Mouse (Mus musculus): Measurements from ENCODE around the gene Hsph1.

The Hsph1 gene

DNA sequence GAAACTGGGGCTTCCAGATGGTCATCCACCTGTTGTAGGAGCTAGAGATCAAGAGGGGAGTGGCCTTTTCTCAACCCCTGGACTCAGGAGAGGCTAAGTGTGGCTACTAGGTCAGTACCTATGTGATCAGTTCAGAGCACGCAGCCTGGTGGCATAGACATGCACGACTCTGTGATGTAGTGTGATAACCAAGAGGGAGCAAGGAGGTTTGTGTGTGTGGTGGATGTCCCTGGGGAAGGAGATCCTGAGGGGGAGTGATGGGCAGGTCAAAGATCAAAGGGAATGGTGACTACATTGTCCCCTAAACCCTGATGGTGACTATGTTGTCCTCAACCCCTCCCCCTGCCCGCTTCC is 24.0 kb downstream of the Hsph1 start:
- no peak overlapping the region for H3K4me3 ChIP-seq (replicated peaks; ENCODE audit: low read length)
- TF ChIP-seq POU5F1 (IDR thresholded peaks at IDR 0.05; ENCODE audit: borderline replicate concordance, low read length): no peak
- TF ChIP-seq NANOG (IDR thresholded peaks at IDR 0.05; ENCODE audit: borderline replicate concordance, low read length): no peak
- TF ChIP-seq CTCF (conservative IDR thresholded peaks at IDR 0.05; ENCODE audit: low read length): no peak
- peaks cover 35% of the 10 kb centered on the region for H3K36me3 ChIP-seq (ENCODE audit: insufficient read depth, low read length)
- H3K27me3 ChIP-seq (ENCODE audit: insufficient read depth, low read length): no peaks in the 10 kb centered on the region; the same call in 1 of the 2 replicates
- H3K4me1 ChIP-seq (replicated peaks; ENCODE audit: low read depth, low read length): peaks cover 39% of the 10 kb centered on the region
- no peaks in the 10 kb centered on the region for H3K9me3 ChIP-seq (ENCODE audit: low read length)

DNA sequence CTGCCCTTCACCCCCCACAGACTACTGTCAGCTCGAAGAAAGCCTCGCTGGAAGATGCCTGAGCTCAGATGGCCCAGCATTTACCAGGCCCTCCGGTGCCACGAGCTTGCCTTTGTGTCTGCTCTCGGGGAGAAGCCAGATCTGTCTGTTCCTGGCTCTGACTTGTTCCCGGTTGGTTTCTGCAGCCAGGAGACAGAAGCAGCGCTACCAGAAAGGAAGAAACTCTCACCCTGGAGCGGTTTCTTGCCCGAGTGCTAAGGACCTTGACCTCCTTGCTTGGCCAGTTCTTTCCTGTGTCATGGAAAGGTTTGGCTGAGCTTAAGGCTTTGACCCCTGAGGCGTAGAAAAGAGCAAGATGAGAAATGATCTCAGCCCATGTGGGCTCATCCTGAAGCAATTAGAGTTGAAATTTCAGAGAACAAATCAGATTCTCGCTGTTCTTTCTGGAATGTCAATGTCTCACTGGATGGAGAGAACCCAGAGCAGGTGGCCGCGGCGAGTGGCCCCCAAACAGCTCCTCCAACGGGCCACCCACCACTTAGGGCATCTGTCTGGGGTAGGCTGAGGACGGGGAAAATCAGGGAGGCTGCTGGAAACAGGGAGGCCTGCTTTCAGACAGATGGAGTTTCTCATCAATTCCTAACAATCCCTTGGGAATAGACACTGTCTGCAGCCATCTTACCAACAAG is 24.6 kb downstream of the Hsph1 start:
- H3K4me1 ChIP-seq (replicated peaks; ENCODE audit: low read depth, low read length): peaks cover 36% of the 10 kb centered on the region
- H3K36me3 ChIP-seq (ENCODE audit: insufficient read depth, low read length): peaks cover 30% of the 10 kb centered on the region
- H3K9me3 ChIP-seq (ENCODE audit: low read length): no peaks in the 10 kb centered on the region
- H3K27me3 ChIP-seq (ENCODE audit: insufficient read depth, low read length): no peaks in the 10 kb centered on the region; the same call in 1 of the 2 replicates
- H3K4me3 ChIP-seq (replicated peaks; ENCODE audit: low read length): no peak overlapping the region
- TF ChIP-seq POU5F1 (IDR thresholded peaks at IDR 0.05; ENCODE audit: borderline replicate concordance, low read length) (no peak), CTCF (conservative IDR thresholded peaks at IDR 0.05; ENCODE audit: low read length) (no peak), NANOG (IDR thresholded peaks at IDR 0.05; ENCODE audit: borderline replicate concordance, low read length) (no peak)

DNA sequence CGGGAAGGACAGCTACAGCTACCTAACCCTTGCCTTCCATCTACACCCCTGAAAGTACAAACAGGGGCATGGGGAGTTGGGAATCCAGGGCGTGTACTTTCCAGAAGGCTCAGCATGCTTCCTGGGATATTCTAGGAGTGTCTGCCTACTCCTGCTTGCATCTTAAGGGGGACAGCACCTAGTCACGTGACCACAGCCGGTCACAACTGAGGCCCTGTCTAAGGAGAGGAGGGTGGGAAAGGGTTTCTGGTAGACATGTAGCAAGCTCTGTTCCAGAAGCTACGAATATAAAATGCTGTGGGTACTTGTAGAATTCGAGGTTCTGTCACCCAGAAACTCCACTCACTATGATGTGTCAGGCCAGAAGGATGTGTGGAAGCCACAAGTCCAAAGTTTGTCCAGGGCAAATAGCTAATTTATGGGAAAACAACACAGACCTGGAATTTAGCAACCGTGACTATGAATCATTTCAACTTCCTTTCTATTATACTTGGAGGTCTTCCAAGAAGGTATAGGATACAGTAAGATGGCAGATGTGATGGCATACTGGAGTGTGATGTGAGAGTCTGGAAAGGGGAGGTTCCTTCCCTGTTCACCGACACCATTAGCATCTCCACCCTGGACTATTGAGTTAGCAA is 29.0 kb downstream of the Hsph1 start:
- Histone ChIP-seq H3K36me3 (ENCODE audit: insufficient read depth, low read length) (no peaks in the 10 kb centered on the region), H3K4me3 (replicated peaks; ENCODE audit: low read length) (no peak overlapping the region), H3K4me1 (replicated peaks; ENCODE audit: low read depth, low read length) (peaks cover 24% of the 10 kb centered on the region), H3K9me3 (ENCODE audit: low read length) (no peaks in the 10 kb centered on the region), H3K27me3 (ENCODE audit: insufficient read depth, low read length) (no peaks in the 10 kb centered on the region; the same call in 1 of the 2 replicates)
- TF ChIP-seq NANOG (IDR thresholded peaks at IDR 0.05; ENCODE audit: borderline replicate concordance, low read length) (no peak), CTCF (conservative IDR thresholded peaks at IDR 0.05; ENCODE audit: low read length) (no peak), POU5F1 (IDR thresholded peaks at IDR 0.05; ENCODE audit: borderline replicate concordance, low read length) (no peak)

DNA sequence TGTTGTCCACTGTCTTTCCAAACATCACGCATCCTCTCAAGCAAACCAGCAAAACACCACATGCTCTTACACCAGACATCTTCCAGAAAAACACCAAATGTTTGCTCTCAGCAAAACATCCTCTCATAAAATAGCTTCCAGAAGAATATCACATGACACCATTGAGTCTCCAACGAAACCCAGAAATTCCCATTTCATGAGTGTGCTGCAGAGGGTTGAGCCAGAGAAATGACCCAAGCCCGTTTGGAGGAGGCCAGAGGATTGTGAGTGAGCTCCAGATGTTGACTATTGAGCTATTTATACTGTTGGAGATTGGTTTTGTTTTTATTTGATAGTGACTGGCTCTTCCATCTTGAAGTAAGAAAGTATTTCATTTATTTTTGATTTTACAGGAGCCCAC is 32.9 kb downstream of the Hsph1 start:
- Histone ChIP-seq H3K9me3 (ENCODE audit: low read length) (no peaks in the 10 kb centered on the region), H3K4me1 (replicated peaks; ENCODE audit: low read depth, low read length) (peaks cover 6% of the 10 kb centered on the region; the same call in 1 of the 2 replicates), H3K36me3 (ENCODE audit: insufficient read depth, low read length) (no peaks in the 10 kb centered on the region), H3K4me3 (replicated peaks; ENCODE audit: low read length) (no peak overlapping the region), H3K27me3 (ENCODE audit: insufficient read depth, low read length) (peaks cover 16% of the 10 kb centered on the region; the same call in 1 of the 2 replicates)
- no peak for TF ChIP-seq NANOG (IDR thresholded peaks at IDR 0.05; ENCODE audit: borderline replicate concordance, low read length)
- no peak for TF ChIP-seq CTCF (conservative IDR thresholded peaks at IDR 0.05; ENCODE audit: low read length)
- TF ChIP-seq POU5F1 (IDR thresholded peaks at IDR 0.05; ENCODE audit: borderline replicate concordance, low read length): no peak

DNA sequence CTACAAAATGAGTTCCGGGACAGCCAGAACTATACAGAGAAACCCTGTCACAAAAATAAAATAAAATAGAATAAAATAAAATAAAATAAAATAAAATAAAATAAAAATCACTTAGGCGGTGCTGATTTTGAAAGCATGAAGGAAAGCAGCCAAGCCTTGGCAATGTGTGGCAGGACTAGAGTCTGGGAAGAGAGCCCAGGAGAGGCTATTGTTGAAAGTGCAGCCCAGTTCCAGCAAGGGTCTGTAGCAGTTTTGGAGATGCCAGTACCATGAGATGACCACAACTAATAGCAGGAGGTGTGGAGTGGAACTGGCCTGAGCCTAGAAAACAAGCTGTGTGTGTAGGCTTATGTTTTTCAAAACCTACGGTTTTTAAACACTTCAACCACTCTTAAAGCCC is 34.2 kb downstream of the Hsph1 start:
- Histone ChIP-seq H3K4me1 (replicated peaks; ENCODE audit: low read depth, low read length) (peaks cover 9% of the 10 kb centered on the region; the same call in 1 of the 2 replicates), H3K9me3 (ENCODE audit: low read length) (no peaks in the 10 kb centered on the region), H3K36me3 (ENCODE audit: insufficient read depth, low read length) (no peaks in the 10 kb centered on the region), H3K27me3 (ENCODE audit: insufficient read depth, low read length) (peaks cover 16% of the 10 kb centered on the region; the same call in 1 of the 2 replicates), H3K4me3 (replicated peaks; ENCODE audit: low read length) (no peak overlapping the region)
- TF ChIP-seq CTCF (conservative IDR thresholded peaks at IDR 0.05; ENCODE audit: low read length): no peak
- TF ChIP-seq POU5F1 (IDR thresholded peaks at IDR 0.05; ENCODE audit: borderline replicate concordance, low read length): no peak
- no peak for TF ChIP-seq NANOG (IDR thresholded peaks at IDR 0.05; ENCODE audit: borderline replicate concordance, low read length)

DNA sequence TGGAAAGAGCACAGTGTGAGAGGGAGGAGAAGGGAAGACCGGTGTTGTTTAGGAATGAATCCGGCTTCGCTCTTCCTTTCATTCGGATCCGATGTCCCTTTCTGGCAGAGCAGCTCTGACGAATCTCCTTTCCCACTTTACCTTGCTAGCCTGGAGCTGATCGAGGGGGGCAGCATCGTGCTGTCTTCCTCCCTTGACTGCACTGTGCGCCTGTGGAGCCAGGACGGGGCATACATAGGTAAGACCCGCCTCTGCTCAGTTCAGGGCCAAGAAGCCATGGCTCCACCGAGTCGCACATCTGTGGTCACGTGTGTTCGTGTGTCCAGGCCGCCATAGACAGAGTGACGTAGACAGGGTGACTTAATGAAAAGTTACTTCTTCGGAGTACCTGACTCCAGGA is 38.8 kb downstream of the Hsph1 start:
- Histone ChIP-seq H3K4me1 (replicated peaks; ENCODE audit: low read depth, low read length) (peaks cover 14% of the 10 kb centered on the region), H3K9me3 (ENCODE audit: low read length) (peaks cover 12% of the 10 kb centered on the region), H3K36me3 (ENCODE audit: insufficient read depth, low read length) (no peaks in the 10 kb centered on the region), H3K27me3 (ENCODE audit: insufficient read depth, low read length) (peaks cover 25% of the 10 kb centered on the region), H3K4me3 (replicated peaks; ENCODE audit: low read length) (no peak overlapping the region)
- TF ChIP-seq CTCF (conservative IDR thresholded peaks at IDR 0.05; ENCODE audit: low read length): no peak

DNA sequence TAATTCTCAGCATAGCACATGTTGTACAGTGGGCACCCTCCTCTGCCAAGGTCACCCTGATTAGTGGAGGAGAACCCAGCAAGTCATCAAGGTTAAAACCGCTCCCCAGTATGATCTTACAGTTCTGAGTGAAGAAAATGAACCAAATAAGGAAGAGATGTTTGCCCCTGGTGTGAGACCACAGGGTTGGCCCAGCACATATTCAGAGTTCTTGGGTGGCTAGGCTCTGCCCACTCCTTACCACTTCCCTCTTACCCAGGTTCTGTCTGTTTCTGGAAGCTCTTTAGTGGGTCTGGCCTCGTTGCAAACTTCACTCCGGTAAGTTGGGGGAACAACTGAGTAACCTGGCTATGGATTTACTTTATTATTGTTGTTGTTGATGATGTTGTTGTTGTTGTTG is 42.0 kb downstream of the Hsph1 start:
- no peak for TF ChIP-seq NANOG (IDR thresholded peaks at IDR 0.05; ENCODE audit: borderline replicate concordance, low read length)
- no peak for TF ChIP-seq POU5F1 (IDR thresholded peaks at IDR 0.05; ENCODE audit: borderline replicate concordance, low read length)
- no peak for TF ChIP-seq CTCF (conservative IDR thresholded peaks at IDR 0.05; ENCODE audit: low read length)
- no peaks in the 10 kb centered on the region for H3K36me3 ChIP-seq (ENCODE audit: insufficient read depth, low read length)

DNA sequence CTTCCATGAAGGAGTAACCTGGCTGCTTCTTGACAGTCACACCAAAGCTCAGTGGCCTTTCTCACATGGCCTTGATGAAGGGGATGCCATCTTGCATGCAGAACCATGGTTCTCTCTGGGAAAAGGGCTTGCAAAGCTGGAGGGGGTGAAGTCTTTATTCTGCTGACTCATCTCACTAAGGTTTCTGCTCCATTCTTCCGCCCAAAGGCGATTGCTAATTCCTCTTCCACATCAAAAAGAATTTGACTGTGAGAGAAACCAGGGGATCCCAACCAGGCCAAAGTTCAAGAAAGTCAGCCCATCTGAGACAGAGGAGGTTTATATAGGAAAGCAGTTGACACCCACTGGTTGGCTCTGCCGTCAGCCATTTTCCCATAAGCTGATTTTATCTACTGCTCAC is 46.2 kb downstream of the Hsph1 start:
- H3K36me3 ChIP-seq (ENCODE audit: insufficient read depth, low read length): no peaks in the 10 kb centered on the region
- H3K9me3 ChIP-seq (ENCODE audit: low read length): peaks cover 16% of the 10 kb centered on the region
- peaks cover 4% of the 10 kb centered on the region for H3K27me3 ChIP-seq (ENCODE audit: insufficient read depth, low read length)
- peaks cover 41% of the 10 kb centered on the region for H3K4me1 ChIP-seq (replicated peaks; ENCODE audit: low read depth, low read length)
- TF ChIP-seq NANOG (IDR thresholded peaks at IDR 0.05; ENCODE audit: borderline replicate concordance, low read length): no peak
- no peak for TF ChIP-seq CTCF (conservative IDR thresholded peaks at IDR 0.05; ENCODE audit: low read length)
- TF ChIP-seq POU5F1 (IDR thresholded peaks at IDR 0.05; ENCODE audit: borderline replicate concordance, low read length): no peak
- H3K4me3 ChIP-seq (replicated peaks; ENCODE audit: low read length): no peak overlapping the region

More for the DNA sequence above, 42.0 kb downstream of the Hsph1 start:
- H3K4me1 ChIP-seq (replicated peaks; ENCODE audit: low read depth, low read length): peaks cover 27% of the 10 kb centered on the region
- peaks cover 14% of the 10 kb centered on the region for H3K27me3 ChIP-seq (ENCODE audit: insufficient read depth, low read length)
- H3K4me3 ChIP-seq (replicated peaks; ENCODE audit: low read length): no peak overlapping the region
- H3K9me3 ChIP-seq (ENCODE audit: low read length): peaks cover 16% of the 10 kb centered on the region

Measured in E14TG2a.4 (cell line).